Mouse (Mus musculus) erythroblast, embryonic 14.5 days (primary cell): Measurements from ENCODE around the gene Arl13a.

Experiments
- GATA1 ChIP-seq: IDR thresholded peaks from 2 replicates; pipeline ENCODE4 v1.6.1; 2012; ENCODE audit warnings: low read length, inconsistent platforms, mixed read lengths
- TAL1 ChIP-seq: IDR thresholded peaks from 3 replicates; pipeline ENCODE4 v1.6.1; 2012; ENCODE audit warnings: low read length, inconsistent platforms, mixed read lengths

GRCm38 (mm10) chrX:134221856-134222255 is 34.6 kb downstream of the Arl13a start, which contains the start of gene Nox1:
- no peak for TF ChIP-seq TAL1
- no peak for TF ChIP-seq GATA1
